Mouse (Mus musculus) cerebellum, postnatal 36 days (tissue): ENCODE measurements at regions not wholly inside any gene's neighbourhood (a gene's known extent, or its start where the extent isn't known, plus 50 kb on each side); places are given as distances from the start of the nearest gene placed in this dataset.

Source experiments
- DNase-seq, 2 experiments: peaks; one replicate each; pipeline ENCODE4 v3.0.0; 2021 to 2022; ENCODE audit warnings: mixed read lengths in 2 of 2

- DNase-seq = no peak
These were observed 88.0 kb downstream of the Tent5c start for GRCm38 (mm10) chr3:100401080-100401479.

DNA sequence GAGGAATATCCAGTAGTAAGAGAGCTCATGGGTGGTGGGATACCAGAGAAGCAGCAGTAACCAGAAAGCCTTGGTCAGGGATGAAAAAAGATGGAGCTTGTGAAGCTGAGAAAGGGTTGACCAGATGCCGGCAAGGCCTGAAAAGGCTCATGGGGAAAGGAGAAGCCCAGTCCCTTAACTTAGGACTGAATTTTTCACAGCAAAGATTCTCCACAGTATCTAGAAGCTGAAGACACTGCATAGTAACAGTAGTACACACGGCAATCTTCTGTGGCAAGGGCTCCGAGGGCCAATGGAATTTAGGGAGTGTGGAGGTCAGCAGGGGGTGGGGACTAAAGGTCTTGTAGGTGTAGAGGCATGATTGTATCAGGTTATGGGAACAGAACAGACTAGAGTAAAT, 91.6 kb downstream of the Tent5c start:
- DNase-seq = no peak

GRCm38 (mm10) chr3:100394911-100395604, 94.1 kb downstream of the Tent5c start:
- peak in 1 of 2 experiments; percentile 6 for DNase-seq

GRCm38 (mm10) chr3:100393956-100394355, 95.2 kb downstream of the Tent5c start:
- DNase-seq = no peak

DNA sequence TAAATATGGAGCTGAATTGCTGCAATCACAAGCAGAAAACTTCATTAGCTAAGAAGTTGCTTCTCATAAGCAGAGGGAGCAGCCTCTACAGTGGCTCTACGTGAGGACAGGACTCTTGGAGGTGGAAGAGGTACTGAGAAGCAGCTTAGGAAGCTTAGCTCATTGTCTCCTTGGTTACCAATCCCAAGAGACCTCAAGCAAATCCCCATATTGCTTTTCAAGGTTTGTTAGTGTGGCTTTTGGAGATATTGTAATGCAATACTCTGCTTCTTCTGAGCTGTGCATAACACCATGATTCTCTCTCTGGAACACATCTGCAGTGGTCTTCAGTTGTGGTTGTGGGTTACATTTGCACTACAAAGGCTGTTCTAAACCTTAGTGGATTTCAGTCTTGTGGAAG, 106.9 kb downstream of the Tent5c start:
- DNase-seq = no peak

DNA sequence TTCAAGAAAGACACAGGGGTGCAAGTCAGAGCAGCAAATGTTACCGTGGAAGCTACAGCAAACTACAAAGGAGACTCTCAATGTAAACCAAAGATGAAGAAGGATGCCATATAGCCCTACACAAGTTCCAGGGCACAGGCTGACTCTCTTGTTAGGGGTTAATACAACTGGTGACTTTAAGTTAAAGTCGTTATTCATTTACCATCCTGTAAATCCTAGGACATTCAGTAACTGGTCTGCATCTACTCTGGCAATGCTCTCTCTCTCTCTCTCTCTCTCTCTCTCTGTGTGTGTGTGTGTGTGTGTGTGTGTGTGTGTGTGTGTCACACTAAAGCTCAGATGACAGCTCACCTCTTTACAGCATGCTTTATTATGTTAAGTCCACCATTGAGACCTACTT, 107.8 kb downstream of the Tent5c start:
- DNase-seq = no peak

- DNase-seq = no peak
These were observed 113.0 kb downstream of the Tent5c start for GRCm38 (mm10) chr3:100376162-100376561.

- DNase-seq = no peak
These were observed 122.0 kb downstream of the Tent5c start for GRCm38 (mm10) chr3:100366884-100367840.

GRCm38 (mm10) chr3:100366447-100366846, 122.7 kb downstream of the Tent5c start:
- no peak for DNase-seq

GRCm38 (mm10) chr3:100365354-100365945, 123.7 kb downstream of the Tent5c start:
- DNase-seq = no peak

- DNase-seq = no peak
These were observed 124.4 kb downstream of the Tent5c start for GRCm38 (mm10) chr3:100364706-100365105.

DNA sequence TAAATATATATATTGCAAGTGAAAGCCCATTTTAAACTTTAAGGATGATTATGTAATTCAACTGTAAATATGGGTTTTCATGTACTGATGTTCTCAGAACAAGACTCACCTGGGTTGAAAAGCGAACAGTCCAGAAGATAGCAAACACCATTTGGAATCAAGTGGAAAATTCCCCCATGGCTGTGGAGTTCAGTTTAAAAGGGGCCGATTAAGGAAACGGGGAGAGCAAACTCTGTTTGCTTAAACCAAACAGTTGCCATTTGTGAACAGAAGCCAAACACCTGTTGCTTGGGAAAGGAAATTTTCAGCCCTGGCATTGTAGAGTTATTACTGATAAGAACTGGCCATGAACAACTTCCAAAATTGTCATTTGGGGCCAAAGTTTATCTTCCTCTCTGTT, 126.1 kb downstream of the Tent5c start:
- no peak for DNase-seq

DNA sequence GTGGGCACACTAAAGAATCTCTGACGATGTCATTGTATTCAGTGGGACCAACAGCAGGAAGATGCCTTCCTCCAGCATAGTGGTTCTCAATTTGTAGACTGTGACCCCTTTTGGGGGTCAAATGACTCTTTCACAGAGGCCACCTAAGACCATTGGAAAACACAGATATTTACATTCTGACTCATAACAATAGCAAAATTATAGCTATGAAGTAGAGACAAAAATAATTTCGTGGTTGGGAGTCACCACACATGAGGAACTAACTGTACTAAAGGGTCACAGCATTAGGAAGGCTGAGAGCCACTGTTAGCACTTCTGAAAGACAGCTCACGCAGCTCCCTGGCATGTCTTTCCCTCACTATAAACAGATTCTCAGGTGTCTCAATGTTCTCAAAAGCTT, 129.1 kb downstream of the Tent5c start:
- DNase-seq = no peak

DNA sequence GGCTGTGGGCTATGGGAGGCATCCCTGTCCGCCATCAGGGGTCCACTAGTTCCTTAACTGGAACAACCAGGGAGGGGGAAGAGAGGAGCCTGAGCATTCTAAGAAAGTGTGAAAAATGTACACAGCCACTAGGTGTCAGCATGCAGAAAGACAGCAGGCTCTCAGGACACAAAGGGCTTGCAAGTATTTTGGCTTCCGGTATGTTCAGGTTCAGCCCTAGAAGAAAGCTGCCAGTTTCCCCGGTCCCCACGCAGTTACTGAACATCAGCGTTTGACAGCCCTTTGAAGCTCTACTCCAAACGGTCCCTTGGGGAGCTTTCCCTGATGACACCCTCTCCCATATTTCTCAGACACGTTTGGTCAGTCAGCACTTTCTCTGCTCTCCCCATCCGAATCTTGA, 130.1 kb downstream of the Tent5c start:
- peak in 1 of 2 experiments; percentile 24 for DNase-seq

DNA sequence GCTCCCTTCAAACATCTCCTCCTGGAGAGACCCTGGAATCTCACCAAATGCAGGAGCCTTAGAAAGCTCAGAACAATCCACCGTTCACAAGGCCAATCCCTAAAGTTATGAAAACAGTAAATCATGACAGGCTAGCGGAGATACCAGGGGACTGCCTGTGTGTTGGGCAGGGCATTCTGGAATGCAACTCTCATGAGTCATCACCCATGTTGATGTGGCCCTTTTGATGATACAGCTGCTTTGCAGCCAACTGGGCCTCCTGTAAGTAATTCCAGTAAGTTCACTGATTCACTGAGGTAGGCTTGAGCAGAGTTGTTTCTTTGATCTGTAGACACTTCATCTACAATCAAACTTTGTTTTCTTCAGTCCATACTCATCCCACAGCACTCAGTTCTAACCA, 155.6 kb downstream of the Tent5c start:
- DNase-seq = no peak

- DNase-seq = no peak
These were observed 156.2 kb upstream of the Wdr3 start for GRCm38 (mm10) chr3:100318357-100318756.

GRCm38 (mm10) chr3:100287818-100288217, 125.6 kb upstream of the Wdr3 start:
- no peak for DNase-seq

DNA sequence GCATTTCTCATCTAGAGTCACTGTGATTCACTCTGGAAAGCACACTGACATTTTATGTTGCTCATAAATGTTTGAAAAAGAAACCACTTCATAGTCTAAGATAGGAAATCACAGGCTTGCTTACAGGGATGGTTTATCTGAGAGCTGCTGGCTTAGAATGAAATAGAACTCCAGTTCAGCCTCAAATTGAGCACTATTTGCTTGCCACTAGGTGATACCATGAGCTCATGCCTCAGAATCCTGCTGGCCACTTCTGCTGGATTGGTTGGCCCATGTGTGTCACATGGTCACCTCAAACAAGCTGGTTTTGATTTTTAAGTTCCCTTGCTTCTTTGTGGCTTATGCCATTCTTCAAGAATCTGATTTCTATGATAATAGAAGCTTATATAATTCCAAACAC, 104.8 kb upstream of the Wdr3 start:
- DNase-seq = no peak

- no peak for DNase-seq
These were observed 102.8 kb upstream of the Wdr3 start for GRCm38 (mm10) chr3:100264991-100265390.
